Mouse (Mus musculus) heart, adult 2 months (tissue): Measurements from ENCODE around the gene Trem3. TPM values are rescaled to one million over a fixed set of nuclear protein-coding genes. Genes with fewer than 3 reads are reported as not detected.

Experiments
- DNase-seq, 2 experiments: peaks; one replicate each; pipeline ENCODE4 v3.0.0; 2021
- H3K27ac ChIP-seq: fragments of 200-600 bp; 2 replicates; pipeline ENCODE4 v1.8.1; 2022
- H3K27me3 ChIP-seq: fragments of 200-500 bp; 2 replicates; pipeline ENCODE4 v1.6.1; 2012; ENCODE audit warnings: mild to moderate bottlenecking, low read length, inconsistent platforms, mixed read lengths; ENCODE audit not compliant: control insufficient read depth, insufficient read depth
- H3K36me3 ChIP-seq: fragments of 200-500 bp; 2 replicates; pipeline ENCODE4 v1.6.1; 2012; ENCODE audit warnings: low read length, inconsistent platforms; ENCODE audit not compliant: control insufficient read depth, insufficient read depth
- H3K4me1 ChIP-seq: fragments of 200-500 bp; 2 replicates; pipeline ENCODE4 v1.6.1; 2011; ENCODE audit warnings: low read length; ENCODE audit not compliant: control insufficient read depth, insufficient read depth
- H3K4me3 ChIP-seq: fragments of 200-600 bp; 2 replicates; pipeline ENCODE4 v1.8.1; 2022
- H3K79me2 ChIP-seq: fragments of 200-500 bp; replicated peaks from 2 replicates; pipeline ENCODE4 v1.6.1; 2012; ENCODE audit warnings: mild to moderate bottlenecking, inconsistent platforms, low read length, moderate library complexity, mixed read lengths; ENCODE audit not compliant: control insufficient read depth, insufficient read depth
- H3K9ac ChIP-seq: fragments of 200-500 bp; 2 replicates; pipeline ENCODE4 v1.6.1; 2012; ENCODE audit warnings: low read depth, mild to moderate bottlenecking, control low read depth, inconsistent platforms, low read length, mixed read lengths
- CTCF ChIP-seq: fragments of 200-600 bp; IDR thresholded peaks from 2 replicates; pipeline ENCODE4 v1.8.1; 2022; ENCODE audit warnings: antibody characterized with exemption, mild to moderate bottlenecking, moderate library complexity
- EP300 ChIP-seq: fragments of 200-500 bp; IDR thresholded peaks from 2 replicates; pipeline ENCODE4 v1.6.1; 2011; ENCODE audit warnings: low read depth, low read length, control low read depth; ENCODE audit not compliant: insufficient read depth
- POLR2A ChIP-seq: fragments of 200-500 bp; IDR thresholded peaks from 2 replicates; pipeline ENCODE4 v1.6.1; 2011; ENCODE audit warnings: mild to moderate bottlenecking, low read depth, low read length, control low read depth; ENCODE audit not compliant: insufficient read depth
- WGBS: fragments of 180-500 bp; shearing (Covaris S2); methylation state at CpG from one replicate; pipeline ENCODE4 v1.1.7; 2018; 5-methylcytosine and 5-hydroxymethylcytosine counted together
- intact Hi-C: fragments of 180-260 bp; cut with DNase I; formaldehyde crosslinking; loops from one replicate; pipeline ENCODE4 v1.15.1; 2025
- polyA plus RNA-seq: library from polyadenylated mRNA; depleted of rRNA; stranded (reverse); fragments of >200 nt; gene quantifications from 2 replicates; pipeline ENCODE4 v1.2.3, GENCODE M21; 2012
- total RNA-seq, 2 experiments: library from RNA; stranded (reverse); gene quantifications; 2 replicates each; pipeline ENCODE4 v1.2.3; 2021

Trem3 gene
- total and polyA plus RNA-seq, 3 experiments: 0.26 TPM; not detected in 2

- no peaks in the 10 kb centered on the region for H3K36me3 ChIP-seq
- WGBS: 66% methylated on average over 6 of the region's 6 CpGs
- intact Hi-C loops: no loop called here
- no peak within 1 kb of the TSS for H3K27ac ChIP-seq
- no peak within 1 kb of the TSS for H3K9ac ChIP-seq
- DNase-seq: no peak
- H3K4me1 ChIP-seq: no peaks in the 10 kb centered on the region
- H3K4me3 ChIP-seq: no peak within 1 kb of the TSS
- H3K79me2 ChIP-seq: no peaks in the 10 kb centered on the region
- TF ChIP-seq EP300: no peak
- TF ChIP-seq CTCF: no peak
- no peak for TF ChIP-seq POLR2A
- no peaks in the 10 kb centered on the region for H3K27me3 ChIP-seq
Measured at GRCm38 (mm10) chr17:48232518-48232917, 15.1 kb upstream of the Trem3 start, which contains the start of gene Trem1. Gene Trem1, plus strand, starts transcription at chr17:48232768.

GRCm38 (mm10) chr17:48233789-48234188 lies 13.8 kb upstream of the Trem3 start:
- H3K27ac ChIP-seq: no peak overlapping the region
- intact Hi-C loops: no loop called here
- no peaks in the 10 kb centered on the region for H3K79me2 ChIP-seq
- no peak for DNase-seq
- H3K9ac ChIP-seq: no peak overlapping the region
- no peak overlapping the region for H3K4me3 ChIP-seq
- H3K36me3 ChIP-seq: no peaks in the 10 kb centered on the region
- TF ChIP-seq EP300: no peak
- no peak for TF ChIP-seq CTCF
- no peak for TF ChIP-seq POLR2A
- WGBS: 87% methylated on average over 4 of the region's 4 CpGs
- H3K27me3 ChIP-seq: no peaks in the 10 kb centered on the region
- H3K4me1 ChIP-seq: no peaks in the 10 kb centered on the region

- no peak for TF ChIP-seq POLR2A
- DNase-seq: no peak
- Histone ChIP-seq H3K4me1 (no peaks in the 10 kb centered on the region), H3K4me3 (no peak overlapping the region), H3K27me3 (no peaks in the 10 kb centered on the region), H3K36me3 (no peaks in the 10 kb centered on the region), H3K27ac (no peak overlapping the region), H3K9ac (no peak overlapping the region), H3K79me2 (no peaks in the 10 kb centered on the region)
- intact Hi-C loops: no loop called here
- 64% methylated on average over 5 of the region's 5 CpGs for WGBS
Measured at GRCm38 (mm10) chr17:48234550-48234949, 13.0 kb upstream of the Trem3 start.

GRCm38 (mm10) chr17:48235773-48236370 lies 11.7 kb upstream of the Trem3 start:
- intact Hi-C loops: no loop called here
- no peaks in the 10 kb centered on the region for H3K79me2 ChIP-seq
- no peaks in the 10 kb centered on the region for H3K4me1 ChIP-seq
- no peak for DNase-seq
- H3K36me3 ChIP-seq: no peaks in the 10 kb centered on the region
- TF ChIP-seq CTCF: no peak
- TF ChIP-seq EP300: no peak
- no peak for TF ChIP-seq POLR2A
- no peaks in the 10 kb centered on the region for H3K27me3 ChIP-seq
- no peak overlapping the region for H3K9ac ChIP-seq
- H3K4me3 ChIP-seq: no peak overlapping the region
- 40% methylated on average over 4 of the region's 4 CpGs for WGBS
- H3K27ac ChIP-seq: no peak overlapping the region

DNA sequence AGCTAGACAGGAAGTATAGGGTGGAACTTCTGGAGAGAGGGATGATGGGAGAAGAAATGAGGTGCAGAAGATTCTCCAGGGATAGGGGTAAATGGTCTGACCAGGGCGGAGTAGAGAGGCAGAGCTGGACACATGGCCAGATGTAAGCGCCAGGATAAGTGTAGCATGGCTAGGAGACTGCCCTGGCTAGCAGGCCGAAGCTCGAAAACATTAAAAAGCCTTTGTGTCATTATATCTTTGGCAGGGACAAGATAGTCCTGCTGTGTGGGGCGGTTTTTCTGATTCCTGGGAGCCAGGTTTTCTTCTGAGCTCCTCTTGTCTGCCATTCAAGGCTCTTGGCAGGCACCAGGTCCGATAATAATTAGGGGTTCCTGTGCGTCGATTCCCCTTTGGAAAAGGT lies 10.0 kb upstream of the Trem3 start:
- intact Hi-C loops: no loop called here
- Histone ChIP-seq H3K4me3 (no peak overlapping the region), H3K79me2 (no peaks in the 10 kb centered on the region), H3K9ac (no peak overlapping the region), H3K27ac (no peak overlapping the region), H3K4me1 (no peaks in the 10 kb centered on the region), H3K27me3 (no peaks in the 10 kb centered on the region), H3K36me3 (no peaks in the 10 kb centered on the region)
- no peak for TF ChIP-seq CTCF
- no peak for TF ChIP-seq EP300
- TF ChIP-seq POLR2A: no peak
- DNase-seq: no peak
- 89% methylated on average over 8 of the region's 8 CpGs for WGBS

DNA sequence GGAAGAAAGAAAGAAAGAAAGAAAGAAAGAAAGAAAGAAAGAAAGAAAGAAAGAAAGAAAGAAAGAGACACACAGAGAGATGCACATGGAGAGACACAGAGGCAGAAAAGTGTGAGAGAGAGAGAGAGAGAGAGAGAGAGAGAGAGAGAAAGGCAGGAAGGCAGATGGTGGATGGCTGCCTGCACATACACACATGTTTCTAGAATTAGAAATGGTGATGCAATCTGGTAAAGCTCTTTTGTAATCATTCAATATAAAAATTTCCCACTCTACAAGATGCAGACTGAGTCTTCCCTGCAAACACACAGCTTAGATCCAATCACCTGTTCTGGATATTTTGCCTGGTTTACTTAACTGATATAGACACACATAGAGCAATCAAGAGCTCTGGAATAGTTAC lies 1.5 kb downstream of the Trem3 start:
- DNase-seq: no peak
- Histone ChIP-seq H3K4me1 (no peaks in the 10 kb centered on the region), H3K27me3 (no peaks in the 10 kb centered on the region), H3K79me2 (no peaks in the 10 kb centered on the region), H3K36me3 (no peaks in the 10 kb centered on the region), H3K27ac (no peak overlapping the region), H3K4me3 (no peak overlapping the region), H3K9ac (no peak overlapping the region)
- intact Hi-C loops: no loop called here
- TF ChIP-seq POLR2A: no peak
- no peak for TF ChIP-seq EP300

DNA sequence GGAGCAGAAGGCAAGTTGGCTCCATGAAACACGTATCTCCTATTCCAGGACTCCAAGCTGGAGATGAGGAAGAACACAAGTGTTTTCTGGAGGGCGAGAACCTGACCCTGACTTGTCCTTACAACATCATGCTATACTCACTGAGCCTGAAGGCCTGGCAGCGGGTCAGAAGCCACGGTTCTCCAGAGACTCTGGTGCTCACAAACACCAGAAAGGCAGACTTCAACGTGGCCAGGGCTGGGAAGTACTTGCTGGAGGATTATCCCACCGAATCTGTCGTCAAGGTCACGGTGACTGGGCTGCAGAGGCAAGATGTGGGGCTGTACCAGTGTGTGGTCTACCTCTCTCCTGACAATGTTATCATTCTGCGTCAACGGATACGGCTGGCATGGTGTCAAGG lies 1.9 kb downstream of the Trem3 start:
- Histone ChIP-seq H3K27ac (no peak overlapping the region), H3K4me1 (no peaks in the 10 kb centered on the region), H3K4me3 (no peak overlapping the region), H3K9ac (no peak overlapping the region), H3K27me3 (no peaks in the 10 kb centered on the region), H3K79me2 (no peaks in the 10 kb centered on the region), H3K36me3 (no peaks in the 10 kb centered on the region)
- DNase-seq: no peak
- WGBS: 66% methylated on average over 11 of the region's 11 CpGs
- TF ChIP-seq POLR2A: no peak
- no peak for TF ChIP-seq CTCF
- TF ChIP-seq EP300: no peak
- intact Hi-C loops: no loop called here
